Mouse (Mus musculus) limb, embryonic 13.5 days (tissue): ENCODE data around the gene Qpctl. TPM values are rescaled to one million over a fixed set of nuclear protein-coding genes. Genes with fewer than 3 reads are reported as not detected.

Source experiments
- ATAC-seq: fragments of 200-750 bp; cut with Nextera tagmentation; 2 replicates; pipeline ENCODE4 v1.8.0; 2017; ENCODE audit warnings: low read depth, moderate number of reproducible peaks, moderate TSS enrichment; ENCODE audit not compliant: low FRiP score
- H3K27ac ChIP-seq: fragments of 300-500 bp; sonication (generic); 2 replicates; pipeline ENCODE4 v1.5.1; 2015; ENCODE audit warnings: inconsistent platforms, mild to moderate bottlenecking, moderate library complexity
- H3K27me3 ChIP-seq: fragments of 300-500 bp; sonication (generic); 2 replicates; pipeline ENCODE4 v1.6.1; 2015; ENCODE audit warnings: mild to moderate bottlenecking, inconsistent platforms
- H3K36me3 ChIP-seq: fragments of 300-500 bp; sonication (generic); 2 replicates; pipeline ENCODE4 v1.6.1; 2015; ENCODE audit warnings: inconsistent platforms, mild to moderate bottlenecking, moderate library complexity
- H3K4me1 ChIP-seq: fragments of 300-500 bp; sonication (generic); 2 replicates; pipeline ENCODE4 v1.6.1; 2015; ENCODE audit warnings: inconsistent platforms
- H3K4me2 ChIP-seq: fragments of 300-500 bp; sonication (generic); replicated peaks from 2 replicates; pipeline ENCODE4 v1.6.1; 2015; ENCODE audit warnings: inconsistent platforms, mild to moderate bottlenecking, moderate library complexity
- H3K4me3 ChIP-seq: fragments of 300-500 bp; sonication (generic); 2 replicates; pipeline ENCODE4 v1.5.1; 2015; ENCODE audit warnings: moderate library complexity, mild to moderate bottlenecking, inconsistent platforms
- H3K9ac ChIP-seq: fragments of 300-500 bp; sonication (generic); 2 replicates; pipeline ENCODE4 v1.6.1; 2015; ENCODE audit warnings: mild to moderate bottlenecking, inconsistent platforms
- H3K9me3 ChIP-seq: fragments of 300-500 bp; sonication (generic); 2 replicates; pipeline ENCODE4 v1.6.1; 2016; ENCODE audit warnings: inconsistent platforms
- whole genome bisulfite sequencing: fragments of 180-500 bp; shearing (Covaris S2); methylation state at CpG from one replicate; pipeline ENCODE4 v1.1.7; 2015; 5-methylcytosine and 5-hydroxymethylcytosine counted together
- polyA plus RNA-seq: library from polyadenylated mRNA; unstranded; fragments of >200 nt; fragmentation: Nextera tagmentation; extraction: Ambion mirVana; gene quantifications from 2 replicates; pipeline ENCODE4 v1.2.1, GENCODE M21; 2015

The Qpctl gene
- polyA plus RNA-seq, 1 experiment from 2014 or later: 17.1 TPM

DNA sequence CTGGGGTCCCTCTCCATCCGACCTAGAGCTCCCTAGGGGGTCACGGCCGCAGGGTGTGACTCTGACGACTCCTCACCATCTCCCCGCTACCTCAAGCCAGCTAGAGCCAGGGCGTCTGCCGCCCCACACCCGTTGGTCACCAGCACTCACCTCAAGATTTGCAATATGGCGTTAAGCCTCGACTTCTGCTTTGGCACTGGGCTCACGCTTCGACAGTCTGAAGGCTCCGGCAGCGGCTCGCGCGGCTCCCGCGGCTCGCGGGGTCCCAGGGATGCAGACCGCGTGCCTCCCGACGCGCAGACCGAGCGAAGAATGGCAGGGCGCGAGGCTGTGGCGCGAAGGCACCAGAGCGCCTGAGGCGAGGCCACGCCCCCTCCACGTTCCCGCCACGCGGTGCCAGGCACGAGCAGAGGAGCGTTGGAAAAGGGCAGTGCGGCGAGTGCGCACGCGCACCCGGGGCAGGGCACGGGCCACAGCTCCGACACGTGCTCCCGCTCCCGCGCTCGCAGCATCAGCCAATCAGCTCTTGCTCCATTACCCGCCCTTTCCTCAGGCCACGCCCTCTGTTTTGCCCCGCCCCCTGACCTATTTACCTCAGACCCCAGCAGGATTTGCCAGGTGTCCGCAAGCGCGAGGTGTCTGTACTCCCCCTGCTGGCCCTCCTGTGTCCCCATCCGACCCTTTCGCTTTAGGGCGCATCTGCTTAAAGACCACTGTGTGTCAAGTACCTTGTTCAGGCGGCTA is 30.9 kb downstream of the Qpctl start, which contains the start of gene Gm4969:
TSS of gene Gm4969 (minus strand) at position 341 of the 744 bp plus-strand sequence.
- Histone ChIP-seq H3K4me3 (peak within 1 kb of the TSS; percentile 32), H3K36me3 (no peaks in the 10 kb centered on the region), H3K9ac (peak within 1 kb of the TSS; percentile 39), H3K4me1 (peaks cover 22% of the 10 kb centered on the region), H3K27me3 (no peaks in the 10 kb centered on the region), H3K9me3 (peaks cover 9% of the 10 kb centered on the region; the same call in 1 of the 2 replicates), H3K27ac (no peak within 1 kb of the TSS), H3K4me2 (peak within 1 kb of the TSS; percentile 58)
- ATAC-seq: peak; percentile 41; the same call in 1 of the 2 replicates
- WGBS: 22% methylated on average over 64 of the region's 64 CpGs

GRCm38 (mm10) chr7:19109565-19109964 is 39.5 kb downstream of the Qpctl start:
- Histone ChIP-seq H3K4me3 (no peak overlapping the region), H3K27ac (no peak overlapping the region), H3K27me3 (no peaks in the 10 kb centered on the region), H3K9me3 (no peaks in the 10 kb centered on the region), H3K36me3 (no peaks in the 10 kb centered on the region), H3K4me1 (no peaks in the 10 kb centered on the region), H3K9ac (no peak overlapping the region), H3K4me2 (no peak overlapping the region)
- no peak for ATAC-seq
- 78% methylated on average over 1 of the region's 1 CpGs for WGBS

DNA sequence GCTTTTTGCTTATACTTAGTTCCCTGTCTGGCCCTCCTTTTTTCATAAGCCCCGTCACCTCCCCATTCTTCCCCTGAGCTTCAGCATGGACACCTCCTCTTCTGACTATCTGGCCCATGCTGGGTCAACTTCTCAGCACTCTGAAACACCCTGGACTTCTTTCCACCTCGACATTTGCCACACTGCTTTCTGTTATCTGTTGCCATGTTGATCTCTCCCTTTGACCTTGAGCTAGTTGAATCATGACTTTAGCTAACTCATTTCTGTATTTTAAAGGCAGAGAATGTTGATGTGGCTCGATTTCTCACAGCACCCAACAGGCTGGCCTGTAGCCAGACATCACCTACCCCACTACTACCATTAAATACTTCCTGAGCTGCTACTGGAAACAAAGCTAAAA is 41.7 kb downstream of the Qpctl start:
- Histone ChIP-seq H3K4me2 (no peak overlapping the region), H3K9ac (no peak overlapping the region), H3K27ac (no peak overlapping the region), H3K4me3 (no peak overlapping the region), H3K4me1 (no peaks in the 10 kb centered on the region), H3K27me3 (no peaks in the 10 kb centered on the region), H3K9me3 (peaks cover 10% of the 10 kb centered on the region), H3K36me3 (peaks cover 4% of the 10 kb centered on the region; the same call in 1 of the 2 replicates)
- ATAC-seq: no peak
- WGBS: 67% methylated on average over 3 of the region's 3 CpGs

DNA sequence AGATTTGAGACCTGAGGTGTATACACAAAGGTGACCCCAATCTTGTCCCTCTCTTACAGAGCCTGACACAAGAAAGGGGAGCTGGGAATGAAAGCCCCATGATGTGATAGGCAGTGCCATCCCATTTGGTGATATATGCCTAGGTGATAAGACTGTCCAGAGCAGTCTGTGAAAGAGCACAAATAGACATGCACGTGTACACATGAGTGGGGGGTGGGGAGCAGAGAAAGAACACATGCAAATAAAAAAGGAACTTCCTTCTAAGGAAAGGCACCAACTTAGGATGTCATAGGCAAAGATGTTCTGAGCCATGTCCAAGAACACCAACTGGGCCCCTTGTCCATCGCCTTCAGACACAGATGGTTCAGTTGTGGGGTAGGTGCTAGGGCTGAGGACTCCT is 44.6 kb downstream of the Qpctl start:
- Histone ChIP-seq H3K27ac (no peak overlapping the region), H3K9ac (no peak overlapping the region), H3K36me3 (peaks cover 4% of the 10 kb centered on the region; the same call in 1 of the 2 replicates), H3K4me1 (no peaks in the 10 kb centered on the region), H3K4me3 (no peak overlapping the region), H3K9me3 (peaks cover 12% of the 10 kb centered on the region), H3K4me2 (no peak overlapping the region), H3K27me3 (no peaks in the 10 kb centered on the region)
- 78% methylated on average over 2 of the region's 2 CpGs for WGBS
- ATAC-seq: no peak

DNA sequence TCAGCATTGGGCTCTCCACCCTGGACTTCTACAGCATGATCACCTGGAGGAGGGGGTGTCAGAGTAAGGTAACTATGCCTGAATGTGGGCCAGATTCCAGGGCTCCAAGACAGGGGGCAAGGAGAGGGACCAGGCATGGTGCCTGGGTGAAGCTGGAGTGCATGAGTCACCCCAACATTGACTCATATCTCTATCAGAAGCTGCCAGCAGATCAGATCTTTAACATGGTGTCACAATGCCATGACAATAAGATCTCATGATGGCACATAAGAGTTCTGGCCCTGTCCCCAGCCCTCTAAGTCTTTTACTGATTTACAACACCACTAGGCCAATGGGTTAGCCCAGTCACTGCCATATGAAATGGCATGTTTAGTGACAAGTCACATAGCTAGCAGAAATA is 45.4 kb downstream of the Qpctl start:
- Histone ChIP-seq H3K9ac (no peak overlapping the region), H3K27ac (no peak overlapping the region), H3K9me3 (peaks cover 12% of the 10 kb centered on the region), H3K4me3 (no peak overlapping the region), H3K36me3 (peaks cover 9% of the 10 kb centered on the region), H3K4me2 (no peak overlapping the region), H3K4me1 (peaks cover 1% of the 10 kb centered on the region; the same call in 1 of the 2 replicates), H3K27me3 (no peaks in the 10 kb centered on the region)
- no peak for ATAC-seq

DNA sequence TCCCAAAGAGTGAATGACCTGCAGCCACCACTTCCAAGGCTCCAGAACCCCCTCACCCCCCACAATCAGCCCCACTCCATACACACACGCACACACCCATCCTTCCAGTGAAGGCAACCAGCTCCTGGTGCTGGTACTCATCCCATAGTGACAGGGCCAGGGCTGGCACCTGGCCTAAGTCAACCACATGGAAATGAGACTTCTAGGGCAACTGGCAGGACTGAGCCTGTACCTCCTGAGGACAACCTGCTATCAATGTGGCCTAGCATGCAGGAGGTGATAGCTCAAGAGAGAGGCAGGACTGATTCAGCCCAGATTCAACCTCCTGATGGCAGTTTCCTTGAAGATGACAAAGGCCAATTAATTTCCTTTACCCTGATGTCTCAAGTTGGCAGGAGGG is 48.8 kb downstream of the Qpctl start:
- peaks cover 33% of the 10 kb centered on the region for H3K36me3 ChIP-seq
- no peak for ATAC-seq
- WGBS: 67% methylated on average over 1 of the region's 1 CpGs

DNA sequence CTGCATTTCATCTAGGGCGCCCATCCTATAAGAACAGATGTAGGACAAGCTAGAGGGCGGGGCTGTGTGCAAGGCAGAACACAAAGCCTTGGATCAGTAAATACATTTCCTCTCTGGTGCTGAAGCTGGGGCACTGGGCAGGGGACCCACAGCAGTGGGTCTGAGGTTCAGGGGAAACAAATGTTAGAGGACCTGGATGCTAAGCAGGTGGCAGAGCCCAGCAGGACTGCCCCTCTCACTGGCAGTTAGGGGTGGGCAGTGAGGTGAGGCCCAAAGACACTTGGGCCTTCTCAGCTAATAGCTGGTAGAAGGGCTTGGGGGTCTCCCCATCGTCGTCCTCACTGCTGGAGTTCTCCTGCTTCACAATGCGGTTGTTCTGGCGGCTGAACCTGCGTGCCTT is 50.3 kb downstream of the Qpctl start:
- H3K27ac ChIP-seq: no peak overlapping the region
- whole genome bisulfite sequencing: 64% methylated on average over 7 of the region's 7 CpGs
- H3K9ac ChIP-seq: no peak overlapping the region
- peaks cover 12% of the 10 kb centered on the region for H3K9me3 ChIP-seq
- no peak overlapping the region for H3K4me2 ChIP-seq
- H3K36me3 ChIP-seq: peaks cover 33% of the 10 kb centered on the region
- no peaks in the 10 kb centered on the region for H3K27me3 ChIP-seq
- peaks cover 30% of the 10 kb centered on the region for H3K4me1 ChIP-seq
- ATAC-seq: no peak
- no peak overlapping the region for H3K4me3 ChIP-seq

More for the DNA sequence above, 48.8 kb downstream of the Qpctl start:
- Histone ChIP-seq H3K4me2 (no peak overlapping the region), H3K27ac (no peak overlapping the region), H3K4me1 (peaks cover 30% of the 10 kb centered on the region), H3K9me3 (peaks cover 12% of the 10 kb centered on the region), H3K4me3 (no peak overlapping the region), H3K9ac (no peak overlapping the region), H3K27me3 (no peaks in the 10 kb centered on the region)

DNA sequence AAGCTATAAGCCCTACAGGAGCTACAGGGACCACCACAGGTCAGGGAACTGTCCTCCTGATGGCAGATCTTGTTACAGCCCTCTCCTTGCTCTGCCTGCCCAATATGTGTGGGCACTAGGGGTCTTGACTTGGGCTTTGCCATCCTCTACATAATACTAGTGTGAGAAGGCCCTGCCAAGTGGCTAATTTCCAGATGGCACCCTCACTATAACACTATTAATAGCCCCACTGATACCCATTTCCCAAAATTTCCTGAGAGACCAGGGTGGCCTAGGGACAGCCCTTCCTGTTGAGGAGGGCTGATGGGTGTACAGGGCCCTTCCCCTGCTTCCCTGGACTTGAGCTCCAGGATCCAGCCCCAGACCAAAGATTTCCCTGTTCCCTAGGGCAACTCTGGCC is 51.2 kb downstream of the Qpctl start:
- peaks cover 7% of the 10 kb centered on the region for H3K9me3 ChIP-seq
- peak overlapping the region; percentile 96; the same call in 1 of the 2 replicates for H3K4me2 ChIP-seq
- H3K9ac ChIP-seq: no peak overlapping the region
- H3K4me1 ChIP-seq: peaks cover 36% of the 10 kb centered on the region
- H3K4me3 ChIP-seq: no peak overlapping the region
- no peaks in the 10 kb centered on the region for H3K27me3 ChIP-seq
- H3K36me3 ChIP-seq: peaks cover 32% of the 10 kb centered on the region
- H3K27ac ChIP-seq: no peak overlapping the region
- ATAC-seq: no peak

DNA sequence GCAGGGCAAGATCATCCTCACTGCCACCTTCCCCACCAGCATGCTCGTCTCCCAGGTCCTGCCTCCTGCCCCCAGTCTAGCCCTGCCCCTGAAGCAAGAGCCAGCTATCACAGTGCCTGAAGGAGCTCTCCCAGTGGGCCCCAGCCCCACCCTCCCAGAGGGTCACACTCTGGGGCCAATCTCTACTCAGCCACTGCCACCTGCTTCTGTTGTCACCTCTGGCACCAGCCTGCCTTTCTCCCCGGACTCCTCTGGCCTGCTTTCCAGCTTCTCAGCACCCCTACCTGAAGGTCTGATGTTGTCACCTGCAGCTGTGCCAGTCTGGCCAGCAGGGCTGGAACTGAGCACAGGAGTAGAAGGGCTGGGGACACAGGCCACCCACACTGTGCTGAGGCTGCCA is 51.9 kb downstream of the Qpctl start:
- WGBS: 60% methylated on average over 2 of the region's 2 CpGs
- Histone ChIP-seq H3K4me2 (peak overlapping the region; percentile 96), H3K27me3 (no peaks in the 10 kb centered on the region), H3K36me3 (peaks cover 29% of the 10 kb centered on the region), H3K27ac (no peak overlapping the region), H3K9ac (peak overlapping the region; percentile 97; the same call in 1 of the 2 replicates), H3K9me3 (peaks cover under 1% of the 10 kb centered on the region; the same call in 1 of the 2 replicates), H3K4me3 (peak overlapping the region; percentile 14), H3K4me1 (peaks cover 43% of the 10 kb centered on the region)
- no peak for ATAC-seq

- Histone ChIP-seq H3K4me3 (peak overlapping the region; percentile 88), H3K27me3 (peaks cover 6% of the 10 kb centered on the region), H3K4me2 (peak overlapping the region; percentile 96), H3K9ac (peak overlapping the region; percentile 97), H3K4me1 (peaks cover 50% of the 10 kb centered on the region), H3K36me3 (peaks cover 35% of the 10 kb centered on the region), H3K9me3 (no peaks in the 10 kb centered on the region), H3K27ac (peak overlapping the region; percentile 99)
- WGBS: 33% methylated on average over 5 of the region's 5 CpGs
- ATAC-seq: no peak
Observed at GRCm38 (mm10) chr7:19096421-19096976, 52.6 kb downstream of the Qpctl start.

- ATAC-seq: peak; percentile 17
- peak overlapping the region; percentile 97 for H3K9ac ChIP-seq
- H3K4me3 ChIP-seq: peak overlapping the region; percentile 88
- H3K9me3 ChIP-seq: no peaks in the 10 kb centered on the region
- peaks cover 51% of the 10 kb centered on the region for H3K4me1 ChIP-seq
- peak overlapping the region; percentile 96 for H3K4me2 ChIP-seq
- peaks cover 39% of the 10 kb centered on the region for H3K36me3 ChIP-seq
- WGBS: under 1% methylated on average over 19 of the region's 19 CpGs
- peak overlapping the region; percentile 99 for H3K27ac ChIP-seq
- H3K27me3 ChIP-seq: peaks cover 7% of the 10 kb centered on the region
Observed at GRCm38 (mm10) chr7:19095751-19096110, 53.4 kb downstream of the Qpctl start.

DNA sequence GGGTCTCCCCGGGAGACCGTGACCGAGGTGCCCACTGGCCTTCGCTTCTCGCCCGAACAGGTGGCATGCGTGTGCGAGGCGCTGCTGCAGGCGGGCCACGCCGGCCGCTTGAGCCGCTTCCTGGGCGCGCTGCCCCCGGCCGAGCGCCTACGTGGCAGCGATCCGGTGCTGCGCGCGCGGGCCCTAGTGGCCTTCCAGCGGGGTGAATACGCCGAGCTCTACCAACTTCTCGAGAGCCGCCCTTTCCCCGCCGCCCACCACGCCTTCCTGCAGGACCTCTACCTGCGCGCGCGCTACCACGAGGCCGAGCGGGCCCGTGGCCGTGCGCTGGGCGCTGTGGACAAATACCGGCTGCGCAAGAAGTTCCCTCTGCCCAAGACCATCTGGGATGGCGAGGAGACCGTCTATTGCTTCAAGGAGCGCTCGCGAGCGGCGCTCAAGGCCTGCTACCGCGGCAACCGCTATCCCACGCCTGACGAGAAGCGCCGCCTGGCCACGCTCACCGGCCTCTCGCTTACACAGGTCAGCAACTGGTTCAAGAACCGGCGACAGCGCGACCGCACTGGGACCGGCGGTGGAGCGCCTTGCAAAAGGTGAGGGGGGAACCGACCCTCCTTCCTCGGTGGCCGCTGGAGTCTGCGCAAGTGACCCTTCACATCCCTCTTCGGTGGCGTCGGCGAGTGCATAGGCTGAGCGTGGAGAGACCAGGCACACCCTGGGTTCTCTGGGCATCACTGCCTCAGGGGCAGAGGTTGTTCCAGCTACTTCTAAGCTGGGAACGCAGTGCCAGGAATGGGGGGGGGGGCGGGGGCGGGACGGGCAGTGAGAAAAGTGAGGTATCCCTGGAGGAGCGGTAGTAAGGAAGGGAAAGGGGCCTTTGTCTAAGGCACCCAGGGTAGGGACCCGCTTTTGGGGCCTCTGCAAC is 54.0 kb downstream of the Qpctl start:
- WGBS: under 1% methylated on average over 87 of the region's 87 CpGs
- peak overlapping the region; percentile 96 for H3K4me2 ChIP-seq
- H3K4me3 ChIP-seq: peak overlapping the region; percentile 88
- H3K27me3 ChIP-seq: peaks cover 7% of the 10 kb centered on the region
- peaks cover 45% of the 10 kb centered on the region for H3K36me3 ChIP-seq
- ATAC-seq: no peak
- H3K27ac ChIP-seq: peak overlapping the region; percentile 99
- peak overlapping the region; percentile 97 for H3K9ac ChIP-seq
- peaks cover 51% of the 10 kb centered on the region for H3K4me1 ChIP-seq
- no peaks in the 10 kb centered on the region for H3K9me3 ChIP-seq
